Mouse (Mus musculus) heart, postnatal 36 days (tissue): ENCODE measurements around the gene Krtap16-1. TPM values are rescaled to one million over a fixed set of nuclear protein-coding genes. Genes with fewer than 3 reads are reported as not detected.
A peak's percentile ranks its signal among the peaks of the same experiment; 100 is the strongest.

Experiments
- DNase-seq, 2 experiments: peaks; one replicate each; pipeline ENCODE4 v3.0.0; 2021 to 2022
- intact Hi-C: fragments of 180-260 bp; cut with DNase I; formaldehyde crosslinking; loops from one replicate; pipeline ENCODE4 v1.15.1; 2025
- total RNA-seq, 2 experiments: library from RNA; stranded (reverse); gene quantifications; 2 replicates each; pipeline ENCODE4 v1.2.3; 2021

Krtap16-1 gene
- not detected for total RNA-seq

GRCm38 (mm10) chr11:99986180-99986647 is at the start of gene Krtap16-1:
Gene Krtap16-1, minus strand, starts transcription at chr11:99986597.
- DNase-seq = no peak
- intact Hi-C loops = no loop called here

GRCm38 (mm10) chr11:100029768-100030167 is 43.4 kb upstream of the Krtap16-1 start, which contains the start of gene Krt33b:
Gene Krt33b, minus strand, starts transcription at chr11:100029868.
- intact Hi-C loops = no loop called here

GRCm38 (mm10) chr11:100021438-100021837 is 35.0 kb upstream of the Krtap16-1 start:
- no peak for DNase-seq
- intact Hi-C loops = no loop called here

More at GRCm38 (mm10) chr11:100029768-100030167, 43.4 kb upstream of the Krtap16-1 start, which contains the start of gene Krt33b:
- no peak for DNase-seq

GRCm38 (mm10) chr11:100019466-100019865 is 33.1 kb upstream of the Krtap16-1 start:
- intact Hi-C loops = no loop called here
- DNase-seq = no peak

- intact Hi-C loops = no loop called here
- DNase-seq = no peak
Measured at GRCm38 (mm10) chr11:100016112-100016511, 29.7 kb upstream of the Krtap16-1 start, which contains the start of gene Krt33a. Gene Krt33a, minus strand, starts transcription at chr11:100016212.

DNA sequence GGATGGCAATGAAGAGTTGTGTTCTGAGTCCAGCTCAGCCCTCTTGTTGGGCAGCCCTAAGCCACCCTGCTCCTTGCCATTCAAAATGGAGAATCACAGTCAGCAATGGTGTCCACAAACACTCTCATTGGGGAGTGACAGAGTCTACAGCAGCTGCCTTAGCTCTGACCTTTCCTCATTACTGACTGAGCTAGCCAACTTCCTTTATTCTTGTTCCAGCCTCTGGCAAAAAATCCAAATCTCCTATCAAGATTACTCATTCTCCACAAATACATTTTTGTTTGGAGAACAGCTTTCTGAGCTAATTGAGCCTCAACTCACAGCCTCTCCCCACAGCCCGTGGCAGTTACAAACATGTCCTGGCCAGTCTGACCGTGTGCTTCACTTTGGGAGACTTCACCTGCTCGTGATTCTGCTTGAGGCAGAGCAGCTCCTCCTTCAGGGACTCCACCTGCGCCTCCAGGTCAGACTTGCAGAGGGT is 27.3 kb upstream of the Krtap16-1 start:
- DNase-seq = no peak
- intact Hi-C loops = no loop called here

DNA sequence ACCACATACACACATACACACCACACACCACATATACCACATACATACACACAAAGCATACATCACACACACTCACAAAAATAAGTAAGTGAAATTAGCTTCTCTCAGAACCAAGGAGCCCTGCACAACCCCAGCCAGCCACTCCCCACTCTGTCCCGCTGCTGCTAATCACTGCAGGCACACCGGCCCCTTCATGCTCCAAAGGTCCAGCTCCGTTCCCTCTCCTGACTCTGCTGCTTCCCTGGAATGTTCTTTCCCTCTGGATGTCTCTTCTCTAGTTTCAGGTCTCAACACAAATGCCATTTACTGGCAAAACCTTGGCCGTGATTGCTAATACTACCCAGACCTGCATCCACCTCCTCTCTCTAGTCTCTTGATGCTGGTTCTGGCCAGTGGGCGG is 24.3 kb upstream of the Krtap16-1 start:
- no peak for DNase-seq
- intact Hi-C loops = no loop called here

DNA sequence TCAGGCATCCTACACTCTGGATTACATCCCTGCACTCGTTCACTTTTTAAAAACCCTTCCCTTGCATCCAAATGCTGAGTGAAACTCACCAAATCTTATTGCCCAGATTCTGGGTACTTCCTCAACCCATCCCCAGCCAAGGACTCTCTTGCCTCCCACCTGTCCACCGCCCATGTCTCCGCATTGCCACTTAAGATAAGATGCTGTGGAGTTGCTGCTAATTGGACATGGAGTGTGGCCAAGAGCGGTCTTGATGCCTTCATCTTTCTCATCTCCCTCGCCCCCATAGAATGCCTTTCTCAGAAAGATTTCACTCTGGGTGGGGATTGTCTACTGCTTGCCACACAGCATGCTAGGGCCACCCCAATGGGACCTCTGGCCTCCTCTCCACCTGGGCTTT is 21.9 kb upstream of the Krtap16-1 start:
- intact Hi-C loops = loop anchor here (5.0 to 10.0 kb wide), 2 partner anchors 546 to 624 kb away; partner anchors contain the start of gene Krt10
- no peak for DNase-seq

DNA sequence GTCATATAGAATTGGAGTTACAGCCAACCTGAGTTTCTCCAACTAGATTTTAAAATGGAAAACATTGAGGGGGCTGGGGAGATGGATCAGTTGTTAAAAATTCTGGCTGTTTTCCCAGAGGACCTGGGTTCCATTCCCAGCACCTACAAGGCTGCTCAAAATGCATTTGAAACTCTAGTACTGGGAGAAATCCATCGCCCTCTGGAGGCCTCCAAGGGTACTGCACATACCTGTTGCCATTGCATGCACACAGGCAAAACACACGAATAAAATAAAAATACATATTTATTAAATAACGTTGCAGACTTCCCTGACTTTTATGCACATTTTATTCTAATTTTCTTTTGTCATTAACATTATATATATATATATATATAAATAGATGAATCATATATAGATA is 20.2 kb upstream of the Krtap16-1 start:
- DNase-seq = no peak
- intact Hi-C loops = loop anchor here (5.0 to 10.0 kb wide), 2 partner anchors 544 to 622 kb away; partner anchors contain the start of gene Krt10

DNA sequence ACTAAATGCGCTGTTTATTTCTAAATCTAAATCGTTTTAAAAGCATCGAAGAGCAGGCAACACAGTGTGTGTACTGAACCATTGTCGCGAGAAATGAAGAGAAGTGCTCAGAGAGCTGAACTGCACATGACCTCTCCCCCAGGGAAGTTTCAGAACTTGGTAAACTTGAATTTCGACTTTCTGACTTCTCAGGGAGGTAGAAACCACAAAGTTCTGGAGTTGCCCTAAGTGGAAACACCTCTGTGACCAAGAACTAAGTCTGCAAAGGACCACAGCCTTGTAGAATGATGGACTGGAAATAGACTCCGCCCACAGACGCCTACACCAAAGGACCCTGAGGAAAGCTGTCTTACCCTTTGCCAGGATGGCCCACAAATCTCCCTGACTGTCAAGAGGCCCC is 19.5 kb upstream of the Krtap16-1 start:
- DNase-seq = no peak
- intact Hi-C loops = loop anchor here (5.0 to 10.0 kb wide), 2 partner anchors 544 to 621 kb away; partner anchors contain the start of gene Krt10

DNA sequence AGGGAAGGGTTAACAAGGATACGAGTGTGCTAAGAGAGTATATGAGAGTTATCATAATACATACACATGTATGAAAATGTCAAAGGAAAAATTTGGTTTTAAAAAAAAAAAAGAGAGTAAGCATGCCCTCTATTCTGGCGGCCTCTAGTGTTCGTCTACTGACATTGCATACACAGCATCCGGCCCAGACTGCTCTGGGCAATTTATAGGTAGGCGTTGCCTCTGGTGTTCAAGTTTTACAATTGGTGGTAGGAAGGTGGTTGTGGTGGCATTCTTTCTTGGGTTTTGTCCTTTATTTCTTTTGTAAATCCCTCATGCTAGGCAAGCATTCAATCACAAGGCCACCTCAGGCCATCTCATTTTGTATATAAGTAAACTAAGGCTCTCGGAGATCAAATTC is 18.4 kb upstream of the Krtap16-1 start:
- intact Hi-C loops = loop anchor here (5.0 to 10.0 kb wide), 2 partner anchors 543 to 620 kb away; partner anchors contain the start of gene Krt10
- peak; percentile 10 to 18 for DNase-seq

DNA sequence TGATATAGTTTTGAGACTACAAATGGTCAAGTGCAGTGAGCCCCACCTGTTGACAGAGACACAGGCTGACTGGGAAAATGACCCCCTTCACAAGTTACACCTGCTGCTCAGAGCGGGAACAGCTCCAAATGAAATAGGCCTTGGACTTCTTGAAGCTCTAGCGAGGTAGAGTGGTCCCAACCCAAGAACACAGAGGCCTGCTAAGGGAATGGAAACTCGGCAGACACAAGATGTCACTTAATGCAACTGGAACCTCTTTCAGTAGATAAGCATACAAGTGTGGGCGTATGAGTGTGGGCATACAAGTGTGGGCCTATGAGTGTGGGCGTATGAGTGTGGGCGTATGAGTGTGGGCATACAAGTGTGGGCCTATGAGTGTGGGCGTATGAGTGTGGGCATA is 12.7 kb upstream of the Krtap16-1 start:
- DNase-seq = no peak
- intact Hi-C loops = no loop called here

- intact Hi-C loops = no loop called here
- no peak for DNase-seq
Measured at GRCm38 (mm10) chr11:99994384-99994661, 7.9 kb upstream of the Krtap16-1 start.

DNA sequence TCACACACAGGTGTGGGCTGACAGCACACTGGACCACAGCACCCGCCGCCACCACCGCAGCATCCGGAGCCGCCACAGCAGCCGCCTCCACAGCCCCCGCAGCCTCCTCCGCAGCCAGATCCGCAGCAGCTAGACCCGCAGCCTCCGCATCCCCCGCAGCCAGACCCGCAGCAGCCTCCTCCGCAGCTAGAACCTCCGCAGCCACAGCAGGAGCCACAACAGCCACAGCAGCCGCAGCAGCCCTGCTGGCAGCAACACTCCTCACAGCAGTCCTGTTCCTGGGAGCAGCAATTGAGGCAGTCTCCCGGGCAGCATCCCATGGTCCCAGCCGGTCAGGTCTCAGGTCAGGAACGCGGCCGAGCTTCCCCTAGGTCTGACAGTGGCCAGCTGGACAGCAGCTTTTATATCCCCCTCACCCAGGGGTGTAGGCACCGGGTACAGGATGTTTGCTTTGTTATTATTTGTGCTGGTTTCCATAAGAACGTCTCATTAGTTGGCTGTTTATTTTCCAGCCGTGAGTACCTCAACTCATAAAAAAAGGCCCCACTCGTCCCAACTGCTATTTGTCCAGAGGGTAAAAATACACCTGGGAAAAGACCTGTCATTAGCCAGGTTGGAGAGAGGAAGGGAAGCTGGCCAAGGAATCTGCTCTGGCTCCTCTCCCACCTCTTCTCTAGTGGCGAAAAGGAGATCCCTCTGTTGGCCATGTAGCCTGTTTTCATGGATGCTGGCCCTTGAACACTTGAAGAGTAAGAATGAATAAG is 7.4 kb upstream of the Krtap16-1 start, which contains the start of gene Krtap17-1:
Krtap17-1 (minus strand) TSS at position 375 of the 764 bp plus-strand sequence.
- intact Hi-C loops = no loop called here

DNA sequence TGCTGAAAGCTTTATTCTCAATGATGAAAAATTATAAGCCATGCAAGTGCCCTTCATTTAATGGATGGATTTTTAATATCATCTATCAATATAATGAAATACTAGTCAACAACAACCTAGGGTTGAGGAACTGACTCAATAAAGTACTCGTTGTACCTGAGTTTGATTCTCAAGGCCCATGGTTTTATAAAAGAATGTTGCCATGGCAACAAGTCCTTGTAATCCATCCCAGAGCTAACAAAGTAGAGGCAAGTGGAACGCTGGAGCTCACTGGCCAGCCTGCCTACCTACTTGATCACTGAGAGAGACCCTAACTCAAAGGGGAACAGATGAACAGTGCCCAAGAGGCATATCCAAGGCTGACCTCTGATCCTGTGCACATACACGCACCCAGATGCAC is 4.2 kb upstream of the Krtap16-1 start:
- intact Hi-C loops = no loop called here
- no peak for DNase-seq

More for the DNA sequence above, 7.4 kb upstream of the Krtap16-1 start, which contains the start of gene Krtap17-1:
- no peak for DNase-seq

DNA sequence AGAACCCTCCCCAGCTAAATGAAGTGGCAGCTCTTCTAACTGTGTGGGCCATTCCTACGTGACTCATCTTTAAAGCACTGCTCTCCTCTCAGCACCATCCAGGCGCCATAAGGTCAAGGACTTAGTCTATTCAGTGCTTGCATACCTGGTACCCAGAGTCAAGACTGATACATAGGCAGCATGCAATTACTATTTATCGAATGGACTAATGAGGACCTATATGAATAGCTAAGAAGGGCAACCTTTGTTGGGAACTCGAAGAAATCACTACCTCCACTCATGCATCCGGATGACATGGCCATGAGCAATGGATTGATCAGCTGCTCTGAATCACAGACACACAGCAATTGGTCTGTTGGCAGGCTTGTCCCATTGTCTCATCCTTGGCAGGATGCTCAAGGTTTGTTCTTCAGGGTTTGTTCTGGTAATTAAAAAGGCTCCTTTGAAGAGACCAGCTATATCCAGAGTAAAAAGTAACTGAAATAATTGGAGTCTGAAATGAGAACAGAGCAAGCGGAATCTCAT is 3.5 kb upstream of the Krtap16-1 start:
- intact Hi-C loops = no loop called here
- no peak for DNase-seq

DNA sequence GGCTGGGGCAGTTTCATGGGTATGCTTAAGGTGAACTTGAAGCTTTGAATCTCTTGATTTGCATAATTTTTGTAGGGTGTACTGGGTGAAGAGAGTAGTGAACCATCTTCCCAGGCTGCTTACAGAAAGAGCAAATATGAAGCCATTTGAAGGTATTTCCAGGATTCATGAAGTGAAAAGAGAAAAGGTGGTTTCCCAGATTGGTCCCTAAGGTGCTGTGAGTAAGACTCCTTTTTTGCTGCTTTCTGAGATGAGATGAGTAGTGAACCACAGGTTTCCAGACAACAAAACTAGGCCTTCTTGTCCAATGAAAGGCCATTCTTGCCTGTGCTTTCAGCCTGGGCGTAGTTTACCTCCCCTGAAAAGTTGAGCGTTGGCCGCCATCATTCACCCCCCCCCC is 2.1 kb upstream of the Krtap16-1 start:
- intact Hi-C loops = no loop called here
- DNase-seq = no peak

DNA sequence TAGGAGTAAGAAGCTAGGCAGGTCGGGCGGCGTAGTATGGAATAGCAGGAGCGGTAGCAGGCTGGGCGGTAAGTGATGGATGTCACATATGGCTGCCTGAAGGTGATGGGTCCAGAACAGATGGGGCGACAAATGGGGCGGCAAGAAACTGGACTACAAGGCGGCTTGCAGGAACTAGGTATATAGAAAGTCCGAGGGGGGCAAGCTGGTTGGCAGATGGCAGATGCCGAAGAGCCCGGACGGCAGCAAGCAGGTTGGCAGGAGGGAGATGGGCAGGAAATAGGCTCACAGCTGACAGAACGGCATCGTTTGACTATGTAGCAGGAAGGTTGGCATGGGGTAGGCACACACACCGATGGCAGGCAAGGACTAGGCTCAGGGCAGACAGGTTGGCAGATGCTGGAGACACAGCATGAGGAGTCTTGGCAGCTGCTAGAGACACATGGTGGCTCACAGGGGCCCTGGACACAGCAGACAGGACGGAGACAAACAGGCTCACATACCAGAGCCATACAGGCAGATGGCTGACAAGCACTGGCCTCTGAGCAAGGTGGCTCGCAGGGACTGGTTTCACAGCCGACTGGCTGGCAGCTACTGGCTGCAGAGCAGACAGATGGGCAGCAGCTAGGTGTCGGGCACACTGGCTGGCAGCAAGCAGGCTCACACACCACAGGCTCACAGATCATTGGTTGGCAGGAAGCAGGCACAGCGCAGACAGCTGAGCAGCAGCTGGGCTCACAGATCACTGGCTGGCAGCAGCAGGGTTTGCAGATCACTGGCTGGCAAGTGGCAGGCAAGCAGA is 905 bp downstream of the Krtap16-1 start:
- intact Hi-C loops = no loop called here
- DNase-seq = no peak

DNA sequence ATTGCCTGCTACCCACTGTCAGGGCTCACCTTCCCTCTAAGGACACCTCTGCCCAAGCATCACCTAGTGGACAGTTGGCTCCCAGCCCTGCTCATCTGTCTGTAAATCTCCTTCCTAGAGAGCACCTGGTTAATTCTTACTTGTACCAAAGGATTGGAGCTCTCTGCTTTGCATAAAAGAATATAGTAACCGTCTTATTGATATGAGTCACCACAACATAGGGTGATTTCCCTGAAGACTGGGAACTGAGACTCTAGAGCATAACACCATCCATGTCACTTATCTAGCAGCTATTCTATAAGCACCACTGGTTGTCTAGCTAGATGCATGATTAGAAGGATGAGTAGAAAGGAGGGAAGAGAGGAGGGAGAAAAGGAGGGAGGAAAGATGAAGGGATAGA is 3.0 kb downstream of the Krtap16-1 start:
- intact Hi-C loops = no loop called here
- DNase-seq = no peak

DNA sequence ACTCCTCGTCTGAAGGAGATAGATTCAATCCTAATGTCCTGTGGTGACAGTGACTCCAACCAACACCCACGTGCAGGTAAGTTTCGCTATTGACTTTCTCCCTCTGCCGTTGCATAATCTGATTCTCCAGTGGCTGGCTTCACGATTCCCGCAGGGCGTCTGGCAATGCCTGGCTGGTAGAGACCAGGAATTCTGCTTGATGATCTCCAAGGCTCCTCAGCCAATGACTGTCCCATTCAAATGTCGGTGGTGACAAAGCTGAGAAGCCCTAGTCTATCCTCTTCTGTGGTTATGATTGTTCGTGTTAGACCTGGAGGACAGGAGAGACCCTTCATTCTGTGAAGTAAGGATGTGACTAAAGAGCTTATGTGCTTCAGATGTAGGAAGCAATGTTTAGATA is 3.7 kb downstream of the Krtap16-1 start:
- DNase-seq = no peak
- intact Hi-C loops = no loop called here

DNA sequence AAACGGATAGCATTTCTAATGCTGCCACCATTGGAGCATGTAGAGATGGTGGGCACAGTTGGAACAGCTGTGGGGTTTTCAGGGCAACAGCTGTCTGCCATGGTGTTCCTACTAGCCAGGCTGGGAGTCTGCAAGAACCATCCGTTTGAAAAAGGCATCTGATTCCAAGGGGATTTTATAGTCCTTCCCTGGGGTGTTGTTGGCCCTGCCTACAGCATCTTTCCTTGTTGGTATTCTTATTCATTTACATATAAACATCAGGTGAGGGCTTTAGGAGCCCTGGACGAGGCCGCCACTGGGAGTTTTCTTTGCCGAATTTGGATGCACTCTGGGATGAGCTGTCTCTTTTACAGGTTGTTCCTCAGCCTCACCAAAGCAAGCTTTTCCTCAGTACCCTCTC is 7.4 kb downstream of the Krtap16-1 start, which contains the start of gene Krtap29-1:
Krtap29-1 (minus strand) TSS at position 101 of the 400 bp plus-strand sequence.
- intact Hi-C loops = no loop called here
- DNase-seq = no peak
